Mouse (Mus musculus) cerebellum, adult 9-11 months (tissue): ENCODE measurements at regions not wholly inside any gene's neighbourhood (a gene's known extent, or its start where the extent isn't known, plus 50 kb on each side); places are given as distances from the start of the nearest gene placed in this dataset.

Source experiments
- DNase-seq: peaks from one replicate; pipeline ENCODE4 v3.0.0; 2022

- DNase-seq: no peak
These were observed 462.1 kb upstream of the Nr2f2 start for GRCm38 (mm10) chr7:70828486-70829195.

GRCm38 (mm10) chr7:70826074-70826473 is 459.5 kb upstream of the Nr2f2 start:
- DNase-seq: no peak

GRCm38 (mm10) chr7:70823020-70823419 is 456.5 kb upstream of the Nr2f2 start:
- no peak for DNase-seq

GRCm38 (mm10) chr7:70822310-70822821 is 455.8 kb upstream of the Nr2f2 start:
- DNase-seq: peak; percentile 9

DNA sequence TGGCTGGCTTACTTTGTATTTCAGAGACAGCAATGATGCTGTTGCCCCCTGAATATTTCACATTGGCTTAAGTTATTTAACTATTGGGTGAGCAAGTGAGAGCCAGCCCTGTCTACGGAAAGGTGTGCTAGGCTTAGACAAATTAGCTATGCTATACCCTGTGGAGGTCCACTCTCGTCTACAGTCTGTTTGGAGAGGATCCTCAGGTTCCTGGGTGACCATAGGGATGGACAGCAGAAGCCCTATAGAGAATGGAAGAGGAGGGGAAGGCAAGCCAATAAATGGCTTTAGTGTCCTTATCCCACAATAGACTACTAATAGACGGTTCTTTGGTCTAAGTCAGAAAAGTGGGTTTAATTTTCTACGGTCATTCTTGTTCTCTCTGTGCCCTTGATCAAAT is 455.3 kb upstream of the Nr2f2 start:
- no peak for DNase-seq

GRCm38 (mm10) chr7:70817347-70817913 is 450.9 kb upstream of the Nr2f2 start:
- DNase-seq: no peak

DNA sequence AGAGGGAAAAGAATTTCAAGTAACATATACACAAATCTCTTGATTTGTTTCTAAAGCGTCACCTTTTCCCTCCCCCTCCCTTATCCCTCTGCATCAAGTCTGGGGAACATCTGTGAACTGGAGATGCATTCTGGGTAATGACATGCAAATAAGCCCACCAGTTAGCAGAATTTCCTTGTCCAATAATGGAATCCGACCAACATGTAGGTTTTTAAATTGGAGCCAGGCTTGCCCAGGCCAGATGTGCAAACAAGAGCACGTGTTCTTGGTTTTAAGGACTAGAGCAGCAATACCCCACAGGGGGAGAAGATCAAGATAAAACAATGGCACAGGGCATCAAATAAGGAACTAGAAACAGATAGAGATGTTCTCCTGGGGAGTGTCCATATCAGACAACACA is 447.9 kb upstream of the Nr2f2 start:
- DNase-seq: no peak

DNA sequence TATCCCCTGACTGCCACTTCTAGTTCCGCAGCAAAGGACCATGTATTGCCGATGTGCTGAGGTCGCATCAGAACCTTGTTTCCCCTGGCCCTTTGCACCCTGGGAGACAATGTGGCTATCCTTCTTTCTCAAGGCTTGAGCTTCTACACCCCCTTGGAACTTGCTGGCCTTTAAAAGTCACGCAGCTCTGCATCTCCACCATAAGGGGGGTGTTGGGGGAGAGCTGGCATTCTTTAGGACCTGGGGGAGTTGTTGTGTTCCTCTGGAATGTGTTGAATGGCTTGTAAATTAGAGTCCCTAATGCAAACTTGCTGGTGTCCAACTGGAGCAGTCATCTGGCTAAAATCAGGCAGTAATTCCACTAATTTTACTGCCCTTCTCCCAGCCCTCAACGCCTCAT is 446.6 kb upstream of the Nr2f2 start:
- no peak for DNase-seq

DNA sequence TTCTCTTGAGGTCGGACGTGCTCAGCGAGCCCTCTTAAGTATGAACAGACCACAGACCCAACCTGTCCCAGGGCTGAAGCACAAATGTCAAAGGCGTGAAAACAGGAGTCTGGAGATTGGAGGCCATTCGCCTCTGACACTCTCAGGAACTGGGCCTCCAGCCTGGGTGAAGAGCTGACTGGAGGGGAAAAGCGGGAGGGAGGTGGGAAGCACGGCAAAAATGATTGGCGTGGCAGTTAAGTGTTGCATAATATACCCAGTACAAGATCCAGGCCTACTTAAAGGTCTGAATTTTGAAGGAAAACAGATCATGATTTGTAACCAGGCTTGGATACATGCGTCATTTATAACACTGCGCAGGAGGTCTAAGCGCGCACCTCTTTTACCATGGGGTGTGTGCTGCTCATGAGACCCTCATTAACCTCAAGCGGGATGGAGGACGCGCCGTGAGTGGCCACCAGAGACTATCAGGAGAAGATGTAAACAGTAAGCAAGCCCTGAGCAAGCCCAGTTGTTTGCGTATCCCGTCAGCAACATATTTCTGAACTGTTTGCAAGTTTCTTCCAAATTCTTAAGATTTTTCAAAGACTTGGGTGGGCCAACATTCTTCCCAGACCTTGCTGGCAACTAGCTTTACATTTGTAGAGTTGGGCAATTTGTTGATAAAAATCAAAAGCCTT is 444.0 kb upstream of the Nr2f2 start:
- DNase-seq: no peak

DNA sequence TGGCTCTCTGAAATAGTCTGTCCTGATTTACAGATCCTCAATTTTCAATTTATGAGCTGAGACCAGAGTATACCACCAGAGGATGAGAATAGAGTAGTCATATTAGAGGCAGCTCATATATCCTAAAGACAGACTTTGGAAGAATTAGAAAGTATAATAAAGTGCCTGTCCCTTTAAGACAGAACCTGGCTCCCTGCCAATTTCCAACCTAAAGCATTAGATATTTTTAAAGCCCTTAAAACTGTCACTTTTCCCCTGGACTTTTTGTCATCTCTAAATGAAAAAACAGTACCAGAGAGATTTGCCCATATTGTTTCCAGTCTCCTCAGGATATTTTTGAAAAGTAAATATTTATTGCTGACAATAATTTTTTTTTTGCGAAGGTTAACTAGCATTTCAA is 437.7 kb upstream of the Nr2f2 start:
- no peak for DNase-seq

DNA sequence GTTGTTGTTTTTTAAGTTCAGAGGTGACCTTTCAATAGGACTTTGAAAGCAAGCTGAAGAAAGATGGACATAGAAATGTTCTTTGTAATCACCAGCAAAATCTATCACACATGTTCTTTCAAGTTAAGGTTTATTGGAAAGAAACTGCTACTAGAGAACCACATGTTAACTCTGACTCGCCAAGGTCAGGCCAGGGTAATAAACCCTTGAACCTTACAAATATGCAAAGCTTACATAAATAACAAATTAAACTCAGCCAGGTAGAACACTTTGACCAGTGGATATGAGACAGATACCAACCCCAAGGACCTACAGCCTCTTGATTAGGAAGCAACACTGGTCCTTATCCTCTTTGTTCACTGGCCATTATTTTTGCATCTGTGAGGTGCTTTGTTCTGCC is 433.4 kb upstream of the Nr2f2 start:
- DNase-seq: no peak

DNA sequence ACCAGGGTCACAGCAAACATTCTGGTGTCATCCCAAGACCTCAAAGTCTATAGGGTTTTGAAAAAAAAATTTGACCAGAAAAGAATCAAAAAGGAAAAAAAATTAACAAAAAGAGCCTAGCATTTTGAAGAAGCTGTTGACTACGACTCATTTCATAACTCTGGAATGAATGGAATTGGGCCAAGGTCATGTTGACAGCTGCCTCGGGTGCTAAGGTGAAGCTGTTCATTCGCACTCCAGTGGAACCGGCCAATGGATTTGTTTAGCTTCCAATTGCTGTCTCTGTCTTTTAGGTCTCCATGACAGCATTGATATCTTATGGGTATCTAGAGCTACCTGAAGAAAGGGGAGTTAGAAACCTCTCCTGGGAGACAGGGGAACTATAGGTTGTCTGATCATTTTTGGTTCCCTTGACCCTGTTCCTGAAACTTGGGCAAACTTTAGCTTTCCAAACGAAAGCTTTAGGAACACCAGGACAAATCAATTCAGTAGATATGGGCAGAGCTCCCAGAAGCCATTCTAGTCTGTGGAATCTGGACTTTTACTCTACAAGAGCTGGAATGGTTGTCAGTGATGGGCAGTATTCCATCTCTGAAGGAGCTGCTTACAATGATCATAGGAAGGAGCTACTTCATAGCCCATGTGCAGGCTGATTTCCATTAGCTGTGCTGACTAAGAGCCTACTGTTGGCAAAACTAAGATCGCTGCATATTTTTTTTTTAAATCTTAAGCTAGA is 432.7 kb upstream of the Nr2f2 start:
- no peak for DNase-seq

- DNase-seq: no peak
These were observed 429.7 kb upstream of the Nr2f2 start for GRCm38 (mm10) chr7:70796038-70796760.

- DNase-seq: no peak
These were observed 422.6 kb upstream of the Nr2f2 start for GRCm38 (mm10) chr7:70788902-70789796.

GRCm38 (mm10) chr7:70787966-70788365 is 421.4 kb upstream of the Nr2f2 start:
- no peak for DNase-seq

GRCm38 (mm10) chr7:70780742-70781332 is 414.3 kb upstream of the Nr2f2 start:
- DNase-seq: no peak

GRCm38 (mm10) chr7:70777763-70778162 is 411.2 kb upstream of the Nr2f2 start:
- DNase-seq: no peak

DNA sequence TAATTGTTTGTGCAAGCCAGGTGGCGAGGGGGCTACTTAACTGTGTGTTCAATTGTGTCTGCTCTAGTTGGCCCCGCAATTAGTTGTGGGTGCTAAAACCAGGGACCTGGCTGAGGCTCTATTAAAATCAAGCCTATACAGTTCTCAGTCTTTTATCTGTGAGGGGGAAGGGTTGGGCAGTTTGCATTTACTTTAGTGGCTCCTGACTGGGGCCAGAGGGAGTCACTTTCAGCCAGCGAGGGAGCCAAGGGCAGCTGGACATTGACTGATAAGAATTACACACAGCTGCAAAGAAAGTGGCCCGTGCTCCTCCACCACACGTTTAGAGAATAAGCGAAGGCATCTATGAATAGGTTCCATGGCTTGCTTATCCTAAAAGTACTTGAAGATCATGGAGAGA is 403.1 kb upstream of the Nr2f2 start:
- no peak for DNase-seq

DNA sequence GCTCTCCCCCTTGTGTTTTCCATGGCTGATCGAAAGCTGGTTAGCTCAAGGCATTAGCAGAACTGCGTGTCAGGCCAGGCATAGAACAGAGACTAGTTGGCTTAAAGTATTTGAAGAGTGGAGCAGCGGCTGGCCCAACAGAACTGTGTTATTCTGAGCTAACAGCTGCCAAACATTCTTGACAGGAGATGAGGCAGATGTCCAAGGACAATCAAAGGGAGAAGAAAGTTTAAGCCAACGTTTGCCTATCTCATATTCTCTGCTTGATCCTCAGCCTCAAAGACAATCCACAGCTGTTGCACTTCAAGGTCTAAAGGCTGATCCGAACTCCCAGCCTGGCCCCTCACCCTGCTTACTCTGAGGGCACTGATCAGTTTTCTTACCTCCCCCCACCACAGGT is 401.2 kb upstream of the Nr2f2 start:
- no peak for DNase-seq

DNA sequence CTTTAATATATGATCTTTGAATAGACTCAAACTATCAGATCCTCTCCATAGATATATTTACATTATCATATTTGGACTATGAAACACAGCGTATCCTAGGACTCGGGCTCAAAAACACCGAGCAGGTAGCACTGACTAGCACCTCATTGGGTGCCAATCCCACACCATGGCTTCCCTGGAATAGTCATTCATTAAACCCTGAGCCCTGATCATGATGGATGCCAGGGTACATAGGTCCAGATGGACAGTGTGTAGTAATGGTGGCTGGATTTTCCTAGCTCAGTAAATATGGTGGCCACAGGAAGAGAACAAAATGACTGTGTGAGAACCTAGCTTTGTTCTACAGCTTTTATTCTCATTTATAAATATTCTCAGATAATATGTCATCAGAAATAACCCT is 390.1 kb upstream of the Nr2f2 start:
- DNase-seq: no peak

- DNase-seq: no peak
These were observed 388.3 kb upstream of the Nr2f2 start for GRCm38 (mm10) chr7:70754826-70755225.
